Mouse (Mus musculus) NIH3T3 (cell line): Measurements from ENCODE around the gene Gli2.

Experiments
- DNase-seq: peaks from one replicate; pipeline ENCODE4 v3.0.0-alpha.2; 2012; ENCODE audit warnings: low read depth

Gli2 gene

GRCm38 (mm10) chr1:118799322-118800116 is 253.9 kb downstream of the Gli2 start:
- no peak for DNase-seq

GRCm38 (mm10) chr1:118795415-118796167 is 257.8 kb downstream of the Gli2 start:
- DNase-seq = no peak

GRCm38 (mm10) chr1:118789871-118790270 is 263.5 kb downstream of the Gli2 start:
- DNase-seq = no peak

GRCm38 (mm10) chr1:118789468-118789867 is 264.0 kb downstream of the Gli2 start:
- DNase-seq = no peak

GRCm38 (mm10) chr1:118788813-118789212 is 264.6 kb downstream of the Gli2 start:
- DNase-seq = no peak

- DNase-seq = no peak
Measured at GRCm38 (mm10) chr1:118787486-118787885, 265.9 kb downstream of the Gli2 start.
